Mouse (Mus musculus): Measurements from ENCODE around the gene Ces2a. TPM values are rescaled to one million over a fixed set of nuclear protein-coding genes. Genes with fewer than 3 reads are reported as not detected.

Gene Ces2a
- polyA plus RNA-seq (2015; fragmentation: Nextera tagmentation; extraction: Ambion mirVana) = 150 and 159 TPM in 2 replicates

DNA sequence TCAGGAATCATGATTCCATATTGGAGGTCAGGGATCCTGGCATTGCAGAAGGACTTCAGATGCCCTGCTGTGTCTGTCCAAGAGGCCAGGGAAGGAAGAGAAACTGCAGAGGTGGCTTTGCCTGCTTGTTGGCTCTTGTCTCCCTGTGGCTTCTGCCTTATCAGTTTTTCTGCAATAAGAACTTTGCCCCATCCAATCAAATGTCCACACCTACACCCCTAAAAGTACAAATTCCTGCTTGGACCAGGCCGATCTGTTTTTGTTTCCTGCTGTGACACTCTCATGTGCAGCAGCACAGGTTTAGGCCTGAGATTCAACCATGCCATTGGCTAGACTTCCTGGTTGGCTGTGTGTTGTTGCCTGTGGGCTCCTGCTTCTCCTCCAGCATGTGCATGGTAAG, at the start of gene Ces2a:
Gene Ces2a (plus strand): TSS at position 251 of the 400 bp plus-strand sequence.
- DNase-seq (peak; percentile 26), ATAC-seq (peak; percentile 51)
- no peaks in the 10 kb centered on the region for H3K9me3 ChIP-seq (ENCODE audit: low read length)
- TF ChIP-seq CTCF (IDR thresholded peaks at IDR 0.05; ENCODE audit: low read depth) (no peak), EP300 (IDR thresholded peaks at IDR 0.05; ENCODE audit: low read depth) (peak; percentile 74)
- H3K4me2 ChIP-seq (ENCODE audit: low read depth, low read length) = peak within 1 kb of the TSS; percentile 55
- no peaks in the 10 kb centered on the region for H3K36me3 ChIP-seq (replicated peaks; ENCODE audit: insufficient read depth, low read length)
- H3K27ac ChIP-seq (ENCODE audit: low read depth) = peak within 1 kb of the TSS; percentile 89
- H3K9ac ChIP-seq (replicated peaks) = no peak within 1 kb of the TSS
- H3K4me3 ChIP-seq (ENCODE audit: low read depth, low read length) = no peak within 1 kb of the TSS; the same call in 1 of the 2 replicates
- WGBS (ENCODE audit: insufficient replicate concordance) = 50% methylated on average over 1 of the region's 1 CpGs
- H3K4me1 ChIP-seq (ENCODE audit: insufficient read depth) = peaks cover 12% of the 10 kb centered on the region
- no peaks in the 10 kb centered on the region for H3K27me3 ChIP-seq (ENCODE audit: insufficient read depth, low read length)

- 53% methylated on average over 4 of the region's 4 CpGs for WGBS (ENCODE audit: insufficient replicate concordance)
Measured at GRCm38 (mm10) chr8:104688433-104688832, 45.4 kb upstream of the Ces2a start.

DNA sequence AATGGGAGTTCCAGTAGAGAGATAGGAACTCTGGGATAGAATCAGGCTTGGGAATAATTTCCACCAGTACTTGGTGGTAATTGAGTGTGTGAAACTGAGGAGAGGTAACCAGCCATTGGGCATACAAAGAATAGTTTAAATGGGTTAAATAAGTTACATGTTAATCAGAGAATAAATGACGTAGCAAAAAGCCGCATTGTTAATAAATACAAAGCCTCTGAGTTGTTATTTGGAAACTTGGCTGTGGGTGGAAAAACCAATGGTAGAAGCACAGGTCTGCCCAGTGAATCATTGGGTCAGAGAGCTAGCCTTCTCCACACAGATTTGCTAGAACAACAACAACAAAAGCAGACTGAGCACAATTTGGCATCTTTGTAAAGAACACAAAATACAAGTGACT, 35.2 kb upstream of the Ces2a start:
- H3K27me3 ChIP-seq (ENCODE audit: insufficient read depth, low read length) = no peaks in the 10 kb centered on the region
- no peak overlapping the region for H3K9ac ChIP-seq (replicated peaks)
- DNase-seq (no peak), ATAC-seq (no peak)
- TF ChIP-seq EP300 (IDR thresholded peaks at IDR 0.05; ENCODE audit: low read depth) = no peak
- TF ChIP-seq CTCF (IDR thresholded peaks at IDR 0.05; ENCODE audit: low read depth) = no peak
- no peak overlapping the region for H3K4me2 ChIP-seq (ENCODE audit: low read depth, low read length)
- no peaks in the 10 kb centered on the region for H3K9me3 ChIP-seq (ENCODE audit: low read length)
- WGBS (ENCODE audit: insufficient replicate concordance) = 80% methylated on average over 2 of the region's 2 CpGs
- H3K4me3 ChIP-seq (ENCODE audit: low read depth, low read length) = no peak overlapping the region
- no peaks in the 10 kb centered on the region for H3K36me3 ChIP-seq (replicated peaks; ENCODE audit: insufficient read depth, low read length)
- no peaks in the 10 kb centered on the region for H3K4me1 ChIP-seq (ENCODE audit: insufficient read depth)
- no peak overlapping the region for H3K27ac ChIP-seq (ENCODE audit: low read depth)

More at GRCm38 (mm10) chr8:104688433-104688832, 45.4 kb upstream of the Ces2a start:
- no peak overlapping the region for H3K4me3 ChIP-seq (ENCODE audit: low read depth, low read length)
- H3K9ac ChIP-seq (replicated peaks) = no peak overlapping the region
- no peaks in the 10 kb centered on the region for H3K9me3 ChIP-seq (ENCODE audit: low read length)
- no peaks in the 10 kb centered on the region for H3K4me1 ChIP-seq (ENCODE audit: insufficient read depth)
- no peaks in the 10 kb centered on the region for H3K36me3 ChIP-seq (replicated peaks; ENCODE audit: insufficient read depth, low read length)
- DNase-seq = no peak
- H3K27ac ChIP-seq (ENCODE audit: low read depth) = no peak overlapping the region
- H3K4me2 ChIP-seq (ENCODE audit: low read depth, low read length) = no peak overlapping the region
- TF ChIP-seq EP300 (IDR thresholded peaks at IDR 0.05; ENCODE audit: low read depth) = no peak
- no peak for TF ChIP-seq CTCF (IDR thresholded peaks at IDR 0.05; ENCODE audit: low read depth)
- no peak for ATAC-seq
- no peaks in the 10 kb centered on the region for H3K27me3 ChIP-seq (ENCODE audit: insufficient read depth, low read length)

DNA sequence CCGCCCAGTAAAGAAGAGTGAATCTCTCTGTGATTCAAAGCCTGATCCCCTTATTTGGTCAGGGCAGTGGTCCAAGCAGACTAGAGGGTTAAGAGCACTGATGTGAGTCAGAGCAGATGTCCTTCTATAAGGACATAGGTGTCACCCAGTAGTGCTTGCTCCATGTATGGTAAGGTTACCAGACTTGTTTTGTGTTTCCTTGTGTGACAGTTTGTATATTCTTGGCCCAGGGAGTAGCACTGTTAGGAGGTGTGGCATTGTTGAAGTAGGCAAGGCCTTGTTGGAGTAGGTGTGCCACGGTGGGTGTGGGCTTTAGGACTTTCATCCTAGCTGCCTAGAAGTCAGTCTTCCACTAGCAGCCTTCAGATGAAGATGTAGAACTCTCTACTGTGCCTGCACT, 31.9 kb upstream of the Ces2a start:
- H3K36me3 ChIP-seq (replicated peaks; ENCODE audit: insufficient read depth, low read length) = no peaks in the 10 kb centered on the region
- DNase-seq (no peak), ATAC-seq (no peak)
- no peaks in the 10 kb centered on the region for H3K4me1 ChIP-seq (ENCODE audit: insufficient read depth)
- H3K9me3 ChIP-seq (ENCODE audit: low read length) = no peaks in the 10 kb centered on the region
- H3K9ac ChIP-seq (replicated peaks) = no peak overlapping the region
- WGBS (ENCODE audit: insufficient replicate concordance) = 65% methylated on average over 2 of the region's 2 CpGs
- no peak overlapping the region for H3K27ac ChIP-seq (ENCODE audit: low read depth)
- H3K4me3 ChIP-seq (ENCODE audit: low read depth, low read length) = no peak overlapping the region
- TF ChIP-seq EP300 (IDR thresholded peaks at IDR 0.05; ENCODE audit: low read depth) (no peak), CTCF (IDR thresholded peaks at IDR 0.05; ENCODE audit: low read depth) (no peak)
- H3K4me2 ChIP-seq (ENCODE audit: low read depth, low read length) = no peak overlapping the region
- no peaks in the 10 kb centered on the region for H3K27me3 ChIP-seq (ENCODE audit: insufficient read depth, low read length)

- ATAC-seq = no peak
- H3K4me3 ChIP-seq (ENCODE audit: low read depth, low read length) = no peak overlapping the region
- WGBS (ENCODE audit: insufficient replicate concordance) = 69% methylated on average over 8 of the region's 8 CpGs
- DNase-seq = no peak
- H3K27me3 ChIP-seq (ENCODE audit: insufficient read depth, low read length) = no peaks in the 10 kb centered on the region
- H3K9ac ChIP-seq (replicated peaks) = no peak overlapping the region
- H3K27ac ChIP-seq (ENCODE audit: low read depth) = no peak overlapping the region
- H3K4me1 ChIP-seq (ENCODE audit: insufficient read depth) = no peaks in the 10 kb centered on the region
- no peaks in the 10 kb centered on the region for H3K9me3 ChIP-seq (ENCODE audit: low read length)
- TF ChIP-seq CTCF (IDR thresholded peaks at IDR 0.05; ENCODE audit: low read depth) (no peak), EP300 (IDR thresholded peaks at IDR 0.05; ENCODE audit: low read depth) (no peak)
- H3K36me3 ChIP-seq (replicated peaks; ENCODE audit: insufficient read depth, low read length) = no peaks in the 10 kb centered on the region
- H3K4me2 ChIP-seq (ENCODE audit: low read depth, low read length) = no peak overlapping the region
Measured at GRCm38 (mm10) chr8:104721166-104721565, 12.6 kb upstream of the Ces2a start.

DNA sequence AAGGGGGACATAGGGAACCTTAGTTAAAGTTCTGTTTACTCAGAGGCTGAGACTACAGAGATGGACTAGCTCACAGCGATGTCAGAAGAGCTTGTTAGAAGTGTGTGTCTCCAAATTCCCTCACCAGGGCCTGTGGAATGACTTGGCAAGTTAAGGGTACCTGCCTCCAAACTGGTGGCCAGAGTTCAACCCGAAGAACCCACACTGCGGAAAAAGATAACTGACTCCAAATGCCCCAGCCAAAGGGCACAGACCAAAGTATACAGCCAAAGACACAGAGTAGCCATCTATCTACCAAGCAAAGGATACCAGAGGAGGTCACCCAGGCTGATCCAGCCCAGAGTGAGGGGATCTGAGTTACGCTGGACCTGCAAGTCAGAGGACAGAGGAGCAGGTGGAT, 2.4 kb upstream of the Ces2a start:
- Histone ChIP-seq H3K27me3 (ENCODE audit: insufficient read depth, low read length) (no peaks in the 10 kb centered on the region), H3K36me3 (replicated peaks; ENCODE audit: insufficient read depth, low read length) (no peaks in the 10 kb centered on the region), H3K27ac (ENCODE audit: low read depth) (peak overlapping the region; percentile 77), H3K4me1 (ENCODE audit: insufficient read depth) (peaks cover 12% of the 10 kb centered on the region), H3K9me3 (ENCODE audit: low read length) (no peaks in the 10 kb centered on the region), H3K4me2 (ENCODE audit: low read depth, low read length) (no peak overlapping the region), H3K4me3 (ENCODE audit: low read depth, low read length) (no peak overlapping the region), H3K9ac (replicated peaks) (no peak overlapping the region)
- TF ChIP-seq EP300 (IDR thresholded peaks at IDR 0.05; ENCODE audit: low read depth) (no peak), CTCF (IDR thresholded peaks at IDR 0.05; ENCODE audit: low read depth) (no peak)
- ATAC-seq (no peak), DNase-seq (no peak)
- WGBS (ENCODE audit: insufficient replicate concordance) = 77% methylated on average over 4 of the region's 4 CpGs

DNA sequence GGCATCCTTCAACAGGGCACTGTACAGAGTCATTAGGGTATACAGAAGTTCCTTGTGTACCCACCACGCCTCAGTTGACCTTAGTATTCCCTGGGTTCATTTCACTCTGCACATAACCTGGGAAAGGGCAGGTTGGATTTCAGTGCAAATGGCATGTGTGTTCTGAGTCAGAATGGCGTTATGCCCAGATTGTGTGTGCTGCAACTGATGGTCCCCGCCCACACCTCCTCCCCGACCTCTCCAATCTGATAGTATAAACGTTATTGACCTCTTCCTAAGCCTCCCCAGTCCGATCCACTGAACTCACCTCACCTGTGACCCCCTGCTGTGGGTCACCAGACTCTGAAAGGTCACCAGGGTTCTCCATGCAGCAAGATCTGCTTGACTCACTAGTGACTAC, 1.8 kb upstream of the Ces2a start:
- ATAC-seq (peak; percentile 96), DNase-seq (peak; percentile 79)
- H3K4me1 ChIP-seq (ENCODE audit: insufficient read depth) = peaks cover 12% of the 10 kb centered on the region
- no peaks in the 10 kb centered on the region for H3K9me3 ChIP-seq (ENCODE audit: low read length)
- H3K27ac ChIP-seq (ENCODE audit: low read depth) = peak overlapping the region; percentile 89
- H3K4me3 ChIP-seq (ENCODE audit: low read depth, low read length) = no peak overlapping the region
- no peaks in the 10 kb centered on the region for H3K36me3 ChIP-seq (replicated peaks; ENCODE audit: insufficient read depth, low read length)
- 38% methylated on average over 6 of the region's 6 CpGs for WGBS (ENCODE audit: insufficient replicate concordance)
- TF ChIP-seq EP300 (IDR thresholded peaks at IDR 0.05; ENCODE audit: low read depth) (peak; percentile 86), CTCF (IDR thresholded peaks at IDR 0.05; ENCODE audit: low read depth) (no peak)
- no peaks in the 10 kb centered on the region for H3K27me3 ChIP-seq (ENCODE audit: insufficient read depth, low read length)
- no peak overlapping the region for H3K4me2 ChIP-seq (ENCODE audit: low read depth, low read length)
- H3K9ac ChIP-seq (replicated peaks) = no peak overlapping the region
